Mouse (Mus musculus) embryo, embryonic 10 days (tissue): ENCODE measurements around the gene Lpin1.

ENCODE experiments used
- DNase-seq: peaks from one replicate; pipeline ENCODE4 v3.0.0-alpha.2; 2015; ENCODE audit warnings: low spot score

The Lpin1 gene

DNA sequence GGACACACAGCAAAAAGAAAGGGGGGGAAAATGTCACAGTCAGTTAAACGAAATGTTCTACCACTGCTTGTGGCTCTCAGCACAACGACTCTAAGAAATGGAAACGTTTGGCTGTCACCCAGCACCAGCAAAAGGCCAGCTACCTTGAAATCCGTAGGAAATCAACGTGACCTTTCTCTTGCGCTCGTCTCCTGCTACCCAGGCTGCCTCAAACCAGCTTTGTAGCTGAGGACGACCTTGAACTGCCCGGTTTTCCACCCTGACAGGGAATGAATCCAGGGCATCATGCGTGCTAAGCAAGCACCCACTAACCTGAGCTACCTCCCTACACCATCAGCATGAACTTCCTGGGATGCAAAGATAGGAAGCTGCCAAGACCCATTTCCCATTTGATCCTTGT is 39.5 kb downstream of the Lpin1 start:
- DNase-seq, result no peak

DNA sequence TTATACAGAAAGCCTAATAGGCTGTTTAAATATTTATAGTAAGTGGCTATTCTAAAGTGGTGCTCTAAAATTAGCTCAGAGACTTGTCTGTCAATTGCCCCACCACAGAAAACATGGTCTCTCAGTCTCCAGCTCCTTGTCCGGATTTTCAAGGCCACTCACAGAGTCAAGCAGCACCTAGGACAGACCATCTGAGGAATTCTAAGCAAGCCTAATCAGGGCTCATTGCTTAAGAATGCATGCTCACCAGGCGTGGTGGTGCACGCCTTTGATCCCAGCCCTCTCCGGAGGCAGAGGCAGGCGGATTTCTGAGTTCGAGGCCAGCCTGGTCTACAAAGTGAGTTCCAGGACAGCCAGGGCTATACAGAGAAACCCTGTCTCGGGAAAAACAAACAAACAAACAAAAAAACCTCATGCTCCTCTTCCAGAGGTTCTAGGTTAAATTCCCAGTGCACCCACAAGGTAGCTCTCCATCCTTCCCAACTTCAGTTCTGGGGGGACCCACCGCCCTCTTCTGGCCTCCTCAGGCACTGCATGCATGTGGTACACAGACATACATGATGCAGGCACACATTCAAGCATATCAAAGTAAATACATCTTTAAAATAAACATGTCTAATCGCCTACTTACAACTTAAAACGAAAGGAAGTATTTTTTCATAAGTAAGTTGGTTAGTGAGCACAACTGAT is 40.2 kb downstream of the Lpin1 start:
- DNase-seq, result no peak

DNA sequence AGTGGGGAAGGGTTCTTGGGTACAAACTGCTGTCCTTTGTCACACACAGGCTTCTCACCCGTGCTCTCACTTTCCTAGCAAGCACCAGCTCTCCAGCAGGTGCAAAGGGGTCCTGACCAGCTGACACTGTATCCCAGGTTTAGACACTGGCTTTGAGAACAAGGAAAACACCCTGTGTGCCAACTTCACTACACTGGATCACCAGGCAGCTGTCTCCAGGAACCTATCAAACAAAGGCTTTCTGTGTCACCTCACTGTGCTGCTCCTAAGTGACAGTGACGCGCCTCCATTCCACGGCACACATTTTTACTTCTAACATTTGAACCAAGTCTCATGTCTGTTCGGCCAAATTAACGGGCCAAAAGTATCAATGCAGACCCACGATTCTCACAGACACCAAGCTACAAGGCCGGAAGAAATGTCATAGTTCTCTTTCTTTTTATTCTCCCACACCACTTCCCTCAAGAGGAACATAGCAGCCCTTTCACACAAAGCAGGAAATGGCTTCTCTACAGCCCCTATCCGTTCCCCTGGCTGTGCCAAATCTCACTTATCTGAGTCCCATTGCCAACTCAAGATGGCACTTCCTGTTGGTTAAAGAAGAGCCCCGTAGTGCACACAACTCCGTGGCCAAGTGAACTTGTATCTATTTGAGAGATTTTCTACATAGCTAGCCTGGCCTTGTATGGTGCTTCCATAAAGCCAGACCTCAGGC is 41.7 kb downstream of the Lpin1 start:
- no peak for DNase-seq

DNA sequence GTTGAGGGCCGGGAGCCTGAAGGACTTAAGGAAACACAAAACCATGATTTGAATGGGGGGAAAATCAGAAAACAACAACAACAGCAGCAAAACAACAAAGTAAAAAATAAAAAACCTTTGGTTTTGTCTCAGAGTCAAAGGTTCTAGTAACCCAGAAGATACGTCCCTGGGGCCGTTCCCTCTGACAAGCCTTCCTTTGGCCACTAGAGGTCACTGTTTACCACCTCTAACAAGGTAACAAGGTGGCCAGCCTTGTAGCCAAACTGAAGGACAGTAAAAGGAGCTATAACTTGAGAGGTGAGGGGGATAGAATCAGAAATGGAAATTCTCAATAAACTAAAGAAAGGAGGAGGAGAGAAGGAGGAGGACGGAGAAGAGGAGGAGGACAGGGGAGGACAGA is 42.3 kb downstream of the Lpin1 start:
- DNase-seq, result peak; percentile 90

DNA sequence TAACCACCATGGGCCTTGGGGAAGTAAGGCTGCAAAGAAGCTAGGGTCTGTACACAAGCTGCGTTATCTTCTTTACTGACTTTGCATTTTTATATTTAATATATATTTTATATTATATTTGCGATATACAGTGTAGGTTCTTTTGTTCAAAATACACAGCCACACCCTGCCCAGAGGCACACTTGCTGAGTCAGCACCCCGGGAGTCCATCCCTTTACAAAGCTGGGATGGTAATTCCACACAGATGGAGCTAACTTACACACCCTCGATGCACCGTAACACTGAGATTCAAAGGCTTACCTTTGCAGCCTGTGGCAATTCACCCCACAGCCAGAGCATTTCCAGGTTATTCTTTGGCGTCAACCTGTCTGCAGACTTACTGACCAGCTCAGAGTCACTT is 42.7 kb downstream of the Lpin1 start:
- DNase-seq, result no peak

DNA sequence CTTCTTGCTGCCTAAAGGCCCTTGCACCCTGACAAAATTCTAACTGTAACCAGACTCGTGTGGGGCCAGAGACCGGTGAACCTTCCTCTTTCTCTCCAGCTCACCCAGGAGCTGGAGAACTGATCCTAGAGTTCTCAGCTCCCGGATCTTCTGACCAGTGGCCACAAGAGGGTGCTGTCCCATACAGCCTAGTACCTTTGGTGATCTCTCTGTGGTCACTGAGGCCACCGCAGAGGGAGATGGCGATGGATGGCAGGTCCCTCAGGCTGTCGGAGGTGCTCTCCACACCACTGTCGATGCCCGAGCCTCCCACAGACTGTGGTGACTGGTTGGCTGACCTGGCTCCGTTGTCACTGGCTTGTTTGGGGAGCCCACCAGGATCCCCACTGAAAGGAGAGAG is 47.3 kb downstream of the Lpin1 start:
- DNase-seq, result peak; percentile 68

DNA sequence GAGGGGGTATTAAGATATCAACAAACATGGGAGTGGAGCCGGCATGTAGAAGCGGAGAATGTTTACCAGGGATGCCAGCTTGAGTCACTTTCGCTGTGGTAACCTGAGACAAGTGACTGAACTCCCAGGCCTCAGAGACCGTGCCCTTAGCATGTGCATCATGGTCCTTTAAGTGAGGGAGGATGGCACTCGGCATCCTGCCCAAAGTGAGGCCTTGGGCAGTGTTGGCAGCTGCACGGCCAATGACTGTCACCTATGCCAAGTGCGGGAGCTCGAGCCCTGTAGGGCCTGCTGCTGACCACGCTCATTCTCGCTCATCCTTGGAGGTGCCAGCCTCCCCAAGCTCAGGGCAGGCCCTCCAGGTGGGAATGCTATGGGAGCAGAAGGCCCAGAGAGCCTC is 48.1 kb downstream of the Lpin1 start:
- DNase-seq, result no peak

DNA sequence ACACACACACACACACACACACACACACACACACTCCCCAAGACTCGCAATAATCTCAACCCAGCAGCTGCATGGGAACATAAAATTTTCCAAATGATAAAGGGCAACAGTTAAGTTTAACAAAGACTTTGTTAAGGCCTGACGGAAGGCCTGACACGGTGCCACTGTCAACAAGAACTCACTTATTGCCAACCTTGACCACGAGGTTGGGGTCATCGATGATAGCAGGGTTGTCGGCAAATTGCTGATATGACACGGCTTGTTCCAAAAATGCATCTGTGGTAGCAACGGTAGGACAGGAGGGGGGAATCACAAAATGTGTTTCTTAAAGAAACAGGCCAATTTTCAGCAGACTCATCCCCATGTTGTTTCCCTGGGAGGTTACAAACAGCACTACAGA is 48.6 kb downstream of the Lpin1 start:
- no peak for DNase-seq

DNA sequence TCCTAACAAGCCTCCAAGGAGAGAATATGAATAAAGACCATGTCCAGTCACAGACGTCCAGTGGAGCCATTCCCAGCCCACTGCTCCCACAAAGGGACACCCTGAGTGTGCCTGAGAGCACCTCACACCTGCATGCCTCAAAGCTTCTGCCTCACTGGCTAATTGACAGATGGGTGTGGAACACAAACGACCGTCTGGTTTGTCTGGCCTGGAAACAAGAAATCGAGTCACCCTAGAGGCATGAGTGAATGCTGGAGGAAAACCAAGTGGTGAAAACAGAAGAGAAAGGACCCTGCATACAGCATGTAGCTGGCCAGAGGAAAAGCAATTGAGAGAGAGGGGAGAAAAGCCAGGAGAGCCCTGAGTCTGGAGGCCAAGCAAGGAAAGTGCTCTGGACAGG is 53.5 kb downstream of the Lpin1 start:
- no peak for DNase-seq

DNA sequence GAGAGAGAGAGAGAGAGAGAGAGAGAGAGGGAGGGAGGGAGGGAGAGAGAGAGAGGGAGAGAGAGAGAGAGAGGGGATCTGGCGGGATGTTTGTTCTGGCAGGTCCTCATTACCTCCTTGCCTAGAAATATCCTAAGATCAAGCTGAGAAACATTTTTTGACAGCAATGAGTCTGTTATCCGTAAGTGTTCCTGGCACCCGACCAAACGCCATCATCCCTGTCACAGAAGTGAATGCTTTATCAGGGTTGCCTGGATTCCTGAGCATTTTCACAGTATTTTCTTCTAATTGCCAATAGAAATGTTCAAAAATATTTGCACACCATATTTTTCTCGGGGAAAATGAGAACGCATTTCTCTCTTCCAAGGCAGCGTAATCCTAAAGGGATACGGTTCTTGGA is 56.6 kb downstream of the Lpin1 start:
- DNase-seq, result no peak

DNA sequence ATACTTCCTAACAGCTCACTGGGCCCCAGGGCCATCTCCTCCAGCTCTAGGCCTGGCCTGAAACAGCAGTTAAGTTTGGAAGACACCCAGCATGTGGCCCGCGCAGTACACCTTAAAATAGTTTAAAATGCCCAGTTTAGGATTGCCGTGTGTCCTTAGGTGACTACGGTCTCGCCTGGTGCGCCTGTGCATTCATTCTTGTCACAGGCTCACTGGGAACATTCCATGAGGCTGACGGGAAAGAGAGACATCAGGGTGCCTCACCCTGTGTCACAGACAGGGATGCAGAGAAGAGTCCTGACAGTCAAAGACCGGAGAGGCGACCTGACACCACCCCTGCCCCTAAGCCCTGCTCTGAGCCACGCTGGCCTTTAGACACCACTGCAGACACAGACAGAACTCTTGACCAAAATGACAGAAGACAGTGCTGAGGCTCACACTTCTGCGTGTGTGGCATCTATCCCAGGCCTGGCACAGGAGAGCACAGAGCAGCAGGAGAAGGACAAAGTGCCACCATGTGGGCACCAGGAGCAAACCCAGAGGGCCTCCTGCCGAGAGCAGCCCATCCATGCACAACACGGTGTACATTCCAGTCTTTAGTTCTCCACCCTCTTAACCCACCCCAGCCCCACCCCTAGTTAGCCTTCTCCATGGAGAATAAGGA is 58.5 kb downstream of the Lpin1 start:
- no peak for DNase-seq

DNA sequence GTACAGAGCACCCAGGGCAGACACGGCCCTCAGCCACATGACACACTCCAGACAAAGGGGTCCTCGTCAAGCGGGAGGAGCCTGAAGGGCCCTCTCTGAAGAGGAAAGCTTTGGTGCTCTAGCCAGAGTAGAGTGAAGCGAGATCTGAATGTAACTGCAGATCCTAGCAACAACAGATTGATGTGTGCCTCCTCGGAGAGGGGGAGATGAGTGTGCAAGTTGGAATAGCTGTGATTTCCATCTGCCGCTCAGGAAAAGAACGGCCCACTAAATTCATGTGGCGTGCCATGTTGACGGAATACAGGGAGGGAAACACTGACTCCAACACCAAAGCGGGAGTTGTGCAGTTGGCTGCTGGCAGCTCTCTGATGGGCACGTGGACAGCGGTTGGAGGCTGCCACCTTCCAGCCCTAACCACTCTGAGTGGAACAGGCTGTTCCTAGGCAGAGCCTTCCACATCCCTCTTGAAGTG is 59.7 kb downstream of the Lpin1 start:
- DNase-seq, result no peak

DNA sequence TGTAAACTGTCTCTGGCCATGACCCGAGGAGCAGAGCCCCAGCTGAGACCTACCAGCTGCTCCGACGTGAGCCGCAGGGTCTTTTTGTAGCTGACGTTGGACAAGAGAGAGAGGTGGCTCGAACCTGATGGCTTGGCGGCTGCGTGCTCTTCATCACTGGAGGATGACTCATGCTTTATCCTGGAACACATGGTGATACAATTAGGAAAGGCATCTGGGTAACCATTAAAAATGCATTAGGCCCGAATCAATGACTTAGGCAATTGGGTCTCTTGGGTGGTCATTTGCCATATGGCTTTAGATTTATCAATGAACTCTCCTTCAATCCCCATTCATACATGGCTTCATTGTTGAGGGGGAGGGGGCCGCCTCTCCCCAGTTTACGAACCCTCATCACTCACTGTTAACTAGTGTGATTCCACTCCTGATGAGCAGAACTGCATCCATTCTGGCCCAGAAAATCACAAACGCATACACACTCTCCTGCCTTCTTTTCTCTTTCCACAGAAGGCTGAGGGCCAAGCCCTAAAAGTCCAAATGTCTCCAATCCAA is 61.9 kb downstream of the Lpin1 start:
- peak; percentile 18 for DNase-seq

DNA sequence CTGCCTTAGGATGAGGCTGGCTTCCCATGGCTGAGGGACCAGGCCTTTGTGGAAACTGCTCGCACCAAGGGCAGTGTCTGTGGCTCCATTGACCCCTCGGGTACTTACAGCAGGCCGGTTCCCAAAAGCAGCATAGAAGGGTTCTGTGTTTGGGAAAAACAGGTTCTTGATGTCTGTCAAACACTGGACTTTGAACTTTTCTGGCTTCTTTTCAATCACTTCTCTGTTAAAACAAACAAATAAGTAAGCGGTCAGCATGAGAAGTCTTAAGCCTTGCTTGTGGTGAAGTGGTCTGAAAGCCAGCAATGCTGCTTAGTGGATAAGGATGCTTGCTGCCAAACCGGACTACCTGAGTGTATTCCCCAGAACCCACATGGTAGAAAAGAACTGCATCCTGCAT is 69.2 kb downstream of the Lpin1 start:
- no peak for DNase-seq

DNA sequence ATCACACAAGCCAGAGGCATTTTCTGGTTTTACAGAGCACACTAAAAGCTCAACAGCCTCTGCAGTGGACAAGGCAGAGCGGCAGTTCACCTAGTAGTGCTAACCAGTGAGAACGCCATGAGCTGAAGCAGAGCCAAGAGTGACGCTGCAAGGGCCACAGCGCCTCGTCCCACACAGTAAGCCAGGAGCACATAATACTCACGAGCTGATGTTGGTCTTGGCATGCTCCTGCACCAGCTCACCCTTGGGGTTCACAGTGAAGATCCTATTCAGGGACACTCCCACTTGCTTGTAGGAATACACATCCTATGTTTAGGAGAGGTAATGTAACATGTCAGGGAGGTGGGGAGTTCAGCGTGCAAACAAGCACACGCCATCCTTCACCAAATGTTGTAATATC is 70.1 kb downstream of the Lpin1 start:
- DNase-seq, result no peak

DNA sequence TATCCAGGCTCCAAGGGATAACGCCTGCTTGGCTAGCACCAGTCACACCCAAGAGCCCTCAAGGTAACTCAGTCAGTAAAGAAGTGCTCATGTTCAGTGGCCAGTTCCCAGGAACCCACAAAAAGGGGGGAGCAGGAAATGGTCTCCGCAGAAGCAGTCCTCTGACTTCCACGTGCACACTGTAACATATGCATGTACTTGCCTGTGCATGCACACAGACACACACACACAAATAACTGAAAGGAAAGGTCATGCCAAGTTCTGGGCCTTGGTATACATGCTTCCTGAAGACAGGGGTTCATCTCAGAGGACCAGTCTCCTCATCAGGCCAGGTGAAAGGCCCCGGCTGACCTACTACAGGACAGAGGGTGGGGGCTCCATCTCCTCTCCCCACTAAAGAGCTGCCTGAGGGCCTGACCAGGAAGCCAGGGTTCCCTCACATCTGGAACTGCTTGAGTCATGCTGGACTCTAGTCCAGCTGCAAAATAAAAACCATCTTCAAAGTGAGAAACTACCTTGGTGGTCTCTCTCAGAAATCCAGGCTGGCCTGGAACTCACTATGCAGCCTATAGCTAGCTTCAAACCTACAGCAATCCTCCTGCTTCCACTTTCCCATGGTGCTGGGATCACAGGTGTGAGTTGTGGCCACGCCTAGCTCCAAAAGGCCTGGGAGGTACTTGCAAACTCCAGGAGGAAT is 70.7 kb downstream of the Lpin1 start:
- DNase-seq, result no peak

DNA sequence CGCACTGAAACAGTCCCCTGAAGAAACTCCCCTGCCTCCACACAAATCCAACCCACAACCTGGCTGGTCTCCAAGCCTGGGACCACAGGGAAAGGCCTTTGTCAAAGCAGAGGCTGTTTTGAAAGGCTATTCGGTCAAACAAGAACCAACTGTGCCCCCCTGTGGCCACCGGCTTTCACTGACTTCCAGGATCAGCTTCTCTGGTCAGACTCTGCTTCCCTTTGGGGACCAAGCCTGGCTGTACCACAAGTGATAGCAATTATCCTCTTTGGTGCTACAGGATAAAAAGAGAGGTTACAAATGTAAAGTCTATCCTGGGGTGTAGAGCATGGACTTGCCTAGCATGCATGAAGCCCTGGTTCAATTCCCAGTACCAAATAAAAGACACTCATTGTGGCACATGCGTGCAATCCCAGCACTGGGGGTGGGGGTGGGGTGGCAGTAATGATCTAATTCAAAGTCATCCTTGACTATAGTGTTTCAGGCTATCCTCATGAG is 77.4 kb downstream of the Lpin1 start:
- DNase-seq, result peak; percentile 90

DNA sequence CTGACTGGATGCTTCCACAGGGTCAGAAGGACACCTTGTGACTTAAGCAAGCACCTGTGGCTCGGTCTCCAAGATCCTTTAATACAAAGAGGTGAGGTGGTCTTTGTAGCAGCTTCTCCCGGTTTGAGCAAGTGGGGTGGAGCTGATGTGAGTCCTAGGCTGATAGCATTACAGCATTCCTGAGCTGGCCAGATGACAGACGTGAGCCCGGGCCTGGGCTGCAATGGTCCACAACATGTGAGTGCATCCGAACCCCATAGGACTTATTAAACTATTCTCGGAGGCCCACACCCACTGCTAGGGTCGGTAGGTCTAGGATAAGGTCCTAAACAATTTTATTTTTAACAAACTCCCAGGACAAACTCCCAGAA is 77.9 kb downstream of the Lpin1 start:
- peak; percentile 21 for DNase-seq

DNA sequence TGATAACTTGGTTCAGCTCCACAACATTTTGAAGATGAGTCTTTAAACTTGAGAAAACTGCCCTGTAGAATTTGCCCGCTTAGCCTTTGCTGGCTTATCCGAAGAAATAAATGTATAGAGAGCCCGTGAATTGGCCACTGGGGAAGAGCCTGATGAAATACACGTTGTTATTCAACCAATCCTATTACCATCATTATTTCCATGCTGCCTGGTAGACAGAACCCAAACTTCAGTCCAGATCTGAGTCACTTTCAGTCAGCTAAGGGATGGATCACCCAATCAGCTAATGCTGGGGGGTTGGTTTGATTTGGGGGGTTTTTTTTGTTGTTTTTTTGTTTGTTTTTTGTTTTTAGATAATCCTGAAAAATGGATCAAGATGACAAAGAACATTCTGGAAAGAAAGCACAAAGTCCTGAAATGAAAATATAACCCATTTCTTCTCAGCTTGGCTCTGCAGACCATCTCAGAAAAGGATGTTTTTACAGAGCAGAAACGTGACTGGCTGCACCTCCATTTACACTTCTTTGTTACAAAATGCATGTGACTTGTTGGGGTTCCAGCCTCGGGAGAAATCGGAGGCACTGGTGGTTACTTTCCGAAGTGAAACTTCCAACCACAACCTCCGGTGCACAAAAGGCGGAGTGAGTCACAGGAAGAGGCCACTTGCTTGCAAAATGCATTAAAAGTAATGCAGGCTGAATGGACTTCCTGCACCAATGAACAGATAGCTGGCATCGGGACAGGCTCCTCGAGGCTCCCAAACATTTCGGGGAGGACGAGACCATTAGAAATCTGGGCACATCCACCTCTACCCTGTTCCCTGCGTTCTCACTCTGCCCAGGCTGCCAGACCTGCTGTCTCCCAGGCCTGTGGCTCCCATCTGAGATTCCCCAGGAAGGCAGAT is 78.6 kb downstream of the Lpin1 start:
- DNase-seq, result no peak

DNA sequence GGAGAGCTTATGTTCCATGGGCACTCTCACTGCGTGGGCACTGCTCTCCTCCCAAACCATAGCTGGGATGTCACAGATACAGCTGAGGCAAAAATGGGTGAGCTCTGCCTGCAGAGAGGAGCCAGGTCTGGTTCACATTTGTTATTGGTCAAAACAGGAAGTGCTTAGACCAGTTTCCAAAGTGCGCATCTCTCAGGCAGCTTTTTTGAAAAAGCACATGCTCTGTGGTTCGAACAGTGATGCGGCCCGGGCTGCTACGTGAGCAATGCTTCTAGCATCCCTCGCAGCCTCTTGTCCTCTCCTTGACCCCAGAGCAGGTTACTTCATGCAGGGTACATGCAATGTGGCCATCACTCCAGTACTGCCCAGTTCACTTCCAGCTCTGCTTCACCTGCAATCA is 82.1 kb downstream of the Lpin1 start:
- no peak for DNase-seq

DNA sequence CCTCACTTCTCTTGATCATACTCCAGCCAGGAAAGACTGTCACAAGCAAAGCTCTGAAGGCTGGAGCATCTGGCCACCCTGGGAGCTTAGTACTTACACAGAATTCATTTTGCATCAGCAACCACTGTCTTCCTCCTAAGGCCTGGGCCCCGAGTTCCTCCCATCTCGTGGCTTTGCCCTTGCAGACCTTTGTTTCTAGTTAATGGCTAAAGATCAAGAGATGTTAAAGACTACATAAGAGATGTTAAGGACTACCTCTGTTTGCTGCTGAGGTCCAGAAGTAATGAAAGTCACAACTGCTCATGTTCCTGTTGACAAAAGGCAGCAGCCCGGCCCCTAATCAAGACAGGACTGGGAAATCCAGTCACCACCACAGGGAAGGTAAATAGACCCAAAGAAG is 82.8 kb downstream of the Lpin1 start:
- DNase-seq, result no peak
